Mouse (Mus musculus) spleen, adult 2 months (tissue): ENCODE measurements at regions not wholly inside any gene's neighbourhood (a gene's known extent, or its start where the extent isn't known, plus 50 kb on each side); places are given as distances from the start of the nearest gene placed in this dataset.

Experiments
- CTCF ChIP-seq: fragments of 200-500 bp; IDR thresholded peaks from 2 replicates; pipeline ENCODE4 v1.5.1; 2011; ENCODE audit warnings: mild to moderate bottlenecking, inconsistent platforms; ENCODE audit not compliant: insufficient read depth, insufficient read length, insufficient replicate concordance; ENCODE audit errors: extremely low read depth
- POLR2A ChIP-seq: fragments of 200-500 bp; IDR thresholded peaks from 2 replicates; pipeline ENCODE4 v1.6.1; 2011; ENCODE audit warnings: low read depth, low read length, inconsistent platforms

- no peak for TF ChIP-seq CTCF
- TF ChIP-seq POLR2A = no peak
Measured at GRCm38 (mm10) chr14:90246042-90246441, 1774.8 kb upstream of the Pcdh20 start.
